Mouse (Mus musculus) kidney, adult 2 months (tissue): Measurements from ENCODE around the gene Sgk1.

Experiments used
- CTCF ChIP-seq: fragments of 200-500 bp; conservative IDR thresholded peaks from 2 replicates; pipeline ENCODE4 v1.5.1; 2011; ENCODE audit warnings: low read depth, mild to moderate bottlenecking, control low read depth, low read length, moderate library complexity, mixed read lengths; ENCODE audit not compliant: insufficient read depth, insufficient read length
- POLR2A ChIP-seq: fragments of 200-500 bp; IDR thresholded peaks from one replicate; pipeline ENCODE4 v1.6.1; 2011; ENCODE audit warnings: low read depth, low read length, control low read depth

DNA sequence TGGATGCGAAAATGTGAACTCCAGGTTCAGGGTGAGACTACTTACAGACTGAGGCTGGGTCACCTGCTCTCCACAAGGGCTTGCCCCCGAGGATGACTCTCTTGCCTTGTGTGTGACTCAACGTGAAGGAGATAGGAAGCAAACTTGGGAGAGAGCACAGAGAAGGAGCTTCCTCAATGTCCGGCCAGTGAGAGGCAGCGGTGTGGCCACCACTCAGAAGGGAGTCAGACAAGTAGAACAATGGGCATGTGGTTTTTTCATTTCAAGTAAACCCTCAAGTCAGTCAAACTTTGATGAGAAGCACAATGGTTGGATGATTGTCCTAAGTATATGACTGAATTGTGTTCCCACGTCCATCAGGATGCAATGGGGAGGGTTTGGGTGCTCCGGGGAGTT lies 36.8 kb downstream of the Sgk1 start:
- no peak for TF ChIP-seq POLR2A
- no peak for TF ChIP-seq CTCF
